Mouse (Mus musculus) megakaryocyte-erythroid progenitor cell, adult 5-6 weeks (primary cell): ENCODE measurements around the gene Itpkb. TPM values are rescaled to one million over a fixed set of nuclear protein-coding genes. Genes with fewer than 3 reads are reported as not detected.

ENCODE experiments used
- ATAC-seq: replicated peaks from 2 replicates; pipeline ENCODE4 v1.8.0; 2016; ENCODE audit warnings: mild to moderate bottlenecking, inconsistent platforms; ENCODE audit not compliant: severe bottlenecking, poor library complexity, low FRiP score, low TSS enrichment
- total RNA-seq, 2 experiments: library from RNA; stranded (forward) in 1 of 2; stranded (reverse) in 1 of 2; fragments of 200-1000, 215-1000 nt in 1 of 2; fragments of >200 nt in 1 of 2; fragmentation: Nextera tagmentation in 1 of 2; gene quantifications; 2 replicates each; pipeline ENCODE4 v1.2.3; 2014 to 2017

The Itpkb gene
- total RNA-seq, 2 experiments from 2014 or later: 6.3 to 12.9 TPM

GRCm38 (mm10) chr1:180335513-180336375 lies 5.5 kb downstream of the Itpkb start:
- no peak for ATAC-seq

GRCm38 (mm10) chr1:180338358-180338757 lies 8.1 kb downstream of the Itpkb start:
- no peak for ATAC-seq

DNA sequence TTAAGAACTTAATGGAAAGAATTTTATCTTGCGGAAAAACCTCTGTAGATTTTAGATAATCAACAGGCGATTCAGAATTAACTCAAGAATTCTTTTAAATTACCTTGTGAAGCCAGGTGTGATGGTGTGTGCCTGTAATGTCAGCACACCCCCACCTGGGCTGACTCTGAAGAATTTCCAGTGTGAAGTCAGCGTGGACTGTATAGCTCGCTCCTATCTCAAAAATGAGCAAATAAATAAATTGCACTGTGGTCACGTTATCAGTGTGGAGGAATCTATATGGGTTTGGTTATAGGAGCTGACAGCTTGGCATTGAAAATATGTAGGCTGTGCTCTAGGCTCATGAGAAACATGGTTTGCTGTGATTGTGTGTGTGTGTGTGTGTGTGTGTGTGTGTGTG lies 8.9 kb downstream of the Itpkb start:
- ATAC-seq: peak; percentile 34

- no peak for ATAC-seq
Observed at GRCm38 (mm10) chr1:180342944-180343343, 12.7 kb downstream of the Itpkb start.

DNA sequence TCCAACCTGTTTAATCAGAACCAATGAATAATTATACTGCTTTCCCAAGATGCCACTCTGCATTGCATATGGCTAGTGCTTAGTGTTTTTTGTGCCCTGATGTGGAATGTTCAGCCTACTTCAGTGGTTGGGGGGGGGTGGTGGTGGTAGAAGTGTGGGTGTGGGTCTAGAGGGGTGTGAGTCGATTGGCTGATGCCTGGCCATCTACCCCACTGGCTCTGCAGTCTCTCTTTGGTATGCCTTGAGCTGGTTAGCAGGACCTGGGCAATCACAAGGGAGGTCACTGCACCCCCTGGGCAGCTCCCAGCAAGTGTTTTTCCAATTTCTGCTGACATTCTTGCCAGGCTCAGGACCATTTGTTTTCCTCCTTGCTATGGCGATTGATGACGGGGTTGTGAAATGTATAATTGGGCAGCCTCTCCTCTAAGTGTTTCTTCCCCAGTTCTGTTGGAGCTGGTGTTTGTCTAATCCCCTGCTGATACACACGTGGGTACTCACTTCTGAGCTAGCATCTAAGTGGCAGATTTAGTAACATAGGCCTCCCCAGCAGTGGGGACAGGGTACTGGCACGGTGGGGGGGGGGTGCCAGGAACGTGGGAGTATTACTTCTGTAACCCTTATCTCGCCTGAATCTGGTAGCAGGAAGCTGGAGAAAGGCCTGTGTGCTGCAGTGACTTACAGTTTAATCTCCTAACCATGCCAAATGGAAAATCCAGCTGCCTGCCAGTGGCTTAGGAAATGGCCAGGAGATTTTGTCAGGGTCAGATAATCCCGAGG lies 13.3 kb downstream of the Itpkb start:
- ATAC-seq: no peak

DNA sequence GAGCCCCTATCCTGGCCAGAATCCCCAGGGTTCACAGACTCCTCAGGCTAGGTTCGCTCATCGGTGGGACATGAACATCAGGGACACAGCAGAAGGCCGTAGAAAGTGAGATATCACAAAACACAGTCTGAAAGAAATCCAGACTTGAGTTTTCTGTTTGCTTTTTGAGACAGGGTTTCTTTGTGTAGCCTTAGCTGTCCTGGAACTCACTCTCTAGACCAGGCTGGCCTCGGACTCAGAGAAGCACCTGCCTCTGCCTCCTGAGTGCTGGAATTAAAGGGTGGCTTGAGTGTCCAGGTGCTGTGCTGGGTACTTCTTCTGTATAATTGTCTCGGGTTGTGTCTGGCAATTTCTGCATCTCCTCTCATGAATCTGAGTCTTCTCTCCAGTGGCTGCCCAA lies 14.8 kb downstream of the Itpkb start:
- no peak for ATAC-seq

GRCm38 (mm10) chr1:180347059-180347458 lies 16.8 kb downstream of the Itpkb start:
- no peak for ATAC-seq

- no peak for ATAC-seq
Observed at GRCm38 (mm10) chr1:180347907-180348306, 17.6 kb downstream of the Itpkb start.

DNA sequence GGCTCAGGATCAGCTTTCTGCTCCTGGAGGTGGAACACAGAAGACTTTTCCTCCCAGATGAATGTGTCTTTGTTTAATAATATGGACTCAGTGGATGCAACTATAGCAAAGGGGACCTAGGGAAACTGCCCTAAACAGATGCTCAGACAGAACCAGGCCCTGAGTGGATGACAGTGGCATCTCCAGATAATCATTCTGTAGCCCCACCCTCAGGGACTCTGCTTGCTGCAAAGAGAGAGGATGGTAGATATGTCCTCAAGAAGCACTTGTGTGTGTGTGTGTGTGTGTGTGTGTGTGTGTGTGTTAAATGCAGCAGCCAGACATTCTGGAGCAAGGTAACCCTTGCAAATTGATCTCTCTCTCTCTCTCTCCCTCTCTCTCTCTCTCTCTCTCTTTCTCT lies 18.8 kb downstream of the Itpkb start:
- peak; percentile 71 for ATAC-seq

GRCm38 (mm10) chr1:180352258-180352657 lies 22.0 kb downstream of the Itpkb start:
- no peak for ATAC-seq

GRCm38 (mm10) chr1:180354129-180354528 lies 23.8 kb downstream of the Itpkb start:
- ATAC-seq: no peak

GRCm38 (mm10) chr1:180354976-180355730 lies 24.9 kb downstream of the Itpkb start:
- ATAC-seq: no peak

GRCm38 (mm10) chr1:180356176-180356575 lies 25.9 kb downstream of the Itpkb start:
- no peak for ATAC-seq

- 0 out of 2 replicates have a peak, but pooled peaks have one; percentile 25 for ATAC-seq
Observed at GRCm38 (mm10) chr1:180356857-180357256, 26.6 kb downstream of the Itpkb start.

- no peak for ATAC-seq
Observed at GRCm38 (mm10) chr1:180357893-180358331, 27.6 kb downstream of the Itpkb start.

DNA sequence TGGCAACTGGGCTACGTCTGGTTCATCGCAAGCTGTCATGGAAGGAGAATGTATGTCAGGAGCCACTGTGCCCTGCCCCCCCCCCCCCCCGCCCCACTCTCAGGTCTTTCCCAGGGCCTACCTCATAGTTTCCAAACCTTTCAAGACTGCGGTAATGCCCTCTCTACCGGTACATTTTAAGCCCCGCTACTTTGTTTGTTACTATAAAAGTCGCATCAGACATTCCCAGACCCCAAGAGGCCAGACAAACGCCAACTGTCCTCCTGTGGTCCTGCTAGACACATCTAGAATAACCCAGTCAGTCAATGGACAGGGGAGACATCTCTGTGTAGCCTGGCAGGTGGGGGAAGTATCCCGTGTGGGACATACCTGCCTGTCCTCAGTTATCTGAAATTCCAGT lies 28.2 kb downstream of the Itpkb start:
- no peak for ATAC-seq

DNA sequence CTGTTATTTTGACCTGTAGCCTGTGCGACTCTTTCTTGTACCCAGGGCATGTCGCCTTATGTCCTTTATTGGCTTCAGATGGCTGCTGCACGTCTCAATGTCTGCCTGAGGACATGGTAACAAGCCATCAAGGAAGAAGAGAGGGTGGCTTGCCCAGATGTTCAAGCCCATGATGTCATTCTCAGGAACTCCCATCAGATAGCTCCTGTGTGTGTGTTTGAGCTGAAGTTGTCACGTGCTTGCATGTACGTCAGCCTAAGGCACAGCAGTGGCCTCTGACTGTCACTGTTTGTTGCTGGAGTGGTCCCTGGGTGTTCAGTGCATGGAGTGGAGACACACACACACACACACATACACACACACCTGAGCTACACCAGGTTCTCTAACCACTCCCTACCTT lies 29.0 kb downstream of the Itpkb start:
- 0 out of 2 replicates have a peak, but pooled peaks have one; percentile 32 for ATAC-seq

DNA sequence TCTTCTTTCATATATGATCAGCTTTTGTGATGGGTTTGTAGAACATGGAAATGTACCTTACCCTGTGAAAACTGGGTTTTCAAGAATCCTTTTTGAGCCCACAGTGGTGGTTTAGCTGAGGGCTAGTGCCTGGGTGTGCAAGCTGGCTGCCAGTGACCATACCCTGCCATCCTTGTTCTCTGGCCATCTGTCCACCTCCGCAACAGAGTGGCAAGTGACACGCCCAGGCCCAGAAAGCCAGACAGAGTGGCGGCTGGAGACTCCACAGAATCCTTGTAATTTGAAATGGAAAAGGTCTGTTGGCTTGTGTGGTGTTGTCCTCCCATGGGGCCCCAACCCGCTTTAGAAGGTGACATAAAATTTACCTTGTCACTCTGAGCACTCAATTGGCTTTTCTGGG lies 31.9 kb downstream of the Itpkb start:
- no peak for ATAC-seq

GRCm38 (mm10) chr1:180362844-180363243 lies 32.6 kb downstream of the Itpkb start:
- no peak for ATAC-seq

DNA sequence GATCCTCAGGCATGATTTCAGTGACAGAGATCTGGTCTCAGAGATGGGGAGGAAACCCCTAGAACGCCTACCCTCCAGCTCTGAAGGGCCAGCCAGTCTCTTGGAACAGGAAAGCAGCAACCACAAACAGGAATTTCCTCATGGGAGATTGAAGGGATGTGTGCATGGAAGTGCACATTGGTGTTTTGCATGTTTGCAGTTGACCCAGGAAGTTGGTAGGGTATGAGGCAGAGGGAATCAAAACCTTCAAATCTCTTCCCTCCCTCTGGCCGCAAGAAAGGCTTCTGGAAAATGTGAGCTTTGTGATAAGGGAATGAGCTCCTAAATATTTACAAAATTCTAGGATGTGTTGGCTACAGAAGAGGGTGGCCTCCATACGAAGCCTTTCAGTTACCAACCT lies 33.0 kb downstream of the Itpkb start:
- no peak for ATAC-seq
